Mouse (Mus musculus) bone marrow, adult 2 months (tissue): ENCODE measurements around the gene Olfr844.

Experiments
- CTCF ChIP-seq: fragments of 200-500 bp; IDR thresholded peaks from 2 replicates; pipeline ENCODE4 v1.5.1; 2011; ENCODE audit warnings: low read length, control low read depth; ENCODE audit not compliant: control insufficient read depth, insufficient read depth
- POLR2A ChIP-seq: fragments of 200-500 bp; IDR thresholded peaks from 2 replicates; pipeline ENCODE4 v1.6.1; 2011; ENCODE audit warnings: low read depth, mild to moderate bottlenecking, control low read depth, low read length, borderline replicate concordance; ENCODE audit not compliant: control insufficient read depth

- TF ChIP-seq CTCF (no peak), POLR2A (no peak)
These were observed 47.8 kb downstream of the Olfr844 start, which contains the start of gene Olfr846 for GRCm38 (mm10) chr9:19363905-19364304.
